Comparison of ENCODE assay signal across 12 mouse cellular contexts in the genomic region with DNA sequence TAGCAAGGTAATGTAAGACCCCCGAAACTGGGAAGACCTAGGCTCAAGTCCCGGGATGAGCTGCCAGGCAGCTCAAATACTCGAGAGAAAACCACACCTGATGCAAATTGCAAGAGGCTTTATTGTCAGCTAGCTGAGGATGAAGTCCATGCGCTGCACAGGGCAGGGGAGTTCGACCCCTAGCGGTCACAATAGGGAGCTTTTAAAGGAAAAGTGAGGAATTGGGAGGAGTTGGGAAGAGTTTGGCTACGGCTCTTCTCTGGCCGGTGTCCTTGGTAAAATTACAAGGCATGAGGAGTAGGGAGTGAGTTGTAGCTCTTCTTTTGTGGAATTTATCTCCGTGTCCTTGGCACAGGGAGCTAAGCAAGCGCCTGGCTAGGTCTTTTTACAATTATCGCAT. TPM values are rescaled to one million over a fixed set of nuclear protein-coding genes. Genes with fewer than 3 reads are reported as not detected.
DNase-seq lines count a peak whose midpoint lies in the region; ATAC-seq and TF ChIP-seq lines count a peak whose summit lies in the region.
"Had no signal": no experiment of that assay in that cellular context is flagged by ENCODE, and none has a peak within 500 bp of the region (broad histone marks: within the 10 kb centered on the region; RNA-seq: fewer than 3 reads in every experiment).

No protein-coding gene starts in this region.

- peak; percentile 39; the same call in 1 of the 2 replicates for TF ChIP-seq CTCF in kidney, adult 2 months (conservative IDR thresholded peaks at IDR 0.05; ENCODE audit: insufficient read depth, insufficient read length, low read depth, low read length)

- H3K36me3 ChIP-seq in kidney, adult 2 months (ENCODE audit: control insufficient read depth, insufficient read depth, low read length): no peaks in the 10 kb centered on the region
- H3K36me3 ChIP-seq in forebrain, embryonic 11.5 days (ENCODE audit: control insufficient read depth, insufficient read depth, low read length): no peaks in the 10 kb centered on the region
- H3K36me3 ChIP-seq: forebrain, embryonic 10.5 days had no signal

- TF ChIP-seq POLR2A in kidney, adult 2 months (IDR thresholded peaks at IDR 0.05; ENCODE audit: low read depth, low read length): no peak

- ATAC-seq in forebrain, embryonic 11.5 days (replicated peaks; ENCODE audit: low FRiP score): no peak

- DNase-seq in kidney, adult 2 months: peak; percentile 31
- no peak for DNase-seq in kidney, adult 11 months
- peak; percentile 97 for DNase-seq in R1 (ENCODE audit: low read depth, low spot score)
- DNase-seq in embryo, embryonic 9.5 days (ENCODE audit: extremely low spot score): peak; percentile 27
- peak; percentile 68 for DNase-seq in lung, postnatal 10 days
- DNase-seq in frontal cortex, postnatal 10 days (ENCODE audit: low spot score in 2 of 2): no peak
- no peak for DNase-seq in left cerebral cortex, postnatal 10 days (ENCODE audit: extremely low spot score in 1 of 2, low spot score in 2 of 2)
- no peak for DNase-seq in forebrain, embryonic 11.5 days (ENCODE audit: low spot score)
- DNase-seq: left cerebral cortex, postnatal 4 days had no signal

- H3K9me3 ChIP-seq in forebrain, embryonic 11.5 days (ENCODE audit: control insufficient read depth, low read length): no peaks in the 10 kb centered on the region
- H3K9me3 ChIP-seq: forebrain, embryonic 10.5 days had no signal

- H3K4me2 ChIP-seq in forebrain, embryonic 11.5 days (ENCODE audit: low read depth, low read length, severe bottlenecking): no peak overlapping the region

- no peaks in the 10 kb centered on the region for H3K27me3 ChIP-seq in kidney, adult 2 months (replicated peaks; ENCODE audit: control insufficient read depth, insufficient read depth, low read length)
- H3K27me3 ChIP-seq in forebrain, embryonic 11.5 days (ENCODE audit: control insufficient read depth, insufficient read depth, low read length): no peaks in the 10 kb centered on the region

- 40% methylated on average over 11 of the region's 11 CpGs for WGBS in kidney, adult 2 months
- WGBS in forebrain, embryonic 11.5 days: 54% methylated on average over 11 of the region's 11 CpGs

- H3K4me3 ChIP-seq in kidney, adult 2 months (ENCODE audit: insufficient read depth, low read depth, low read length): no peak overlapping the region
- no peak overlapping the region for H3K4me3 ChIP-seq in forebrain, embryonic 11.5 days (ENCODE audit: low read depth, low read length)
- H3K4me3 ChIP-seq: forebrain, embryonic 10.5 days had no signal

- no peak overlapping the region for H3K9ac ChIP-seq in forebrain, embryonic 11.5 days (ENCODE audit: low read length)

- no peak overlapping the region for H3K27ac ChIP-seq in kidney, adult 2 months (ENCODE audit: insufficient read depth, low read depth, low read length)
- H3K27ac ChIP-seq in forebrain, embryonic 11.5 days (ENCODE audit: low read depth, low read length): no peak overlapping the region
- H3K27ac ChIP-seq: forebrain, embryonic 10.5 days had no signal

- no peaks in the 10 kb centered on the region for H3K4me1 ChIP-seq in kidney, adult 2 months (ENCODE audit: control insufficient read depth, insufficient read depth, low read length)
- no peaks in the 10 kb centered on the region for H3K4me1 ChIP-seq in forebrain, embryonic 11.5 days (replicated peaks; ENCODE audit: control insufficient read depth, insufficient read depth, low read length)
- H3K4me1 ChIP-seq: forebrain, embryonic 10.5 days had no signal

- intact Hi-C loops in left cerebral cortex, postnatal 10 days (cut with DNase I): no loop called here

RNA-seq across cellular contexts. Expression of a gene that starts 16.9 kb away (rescaled TPM):
- 1.1 and 1.6 TPM in 2 replicates for polyA plus RNA-seq in kidney, adult 2 months (2012; rRNA removed)
- total RNA-seq in left cerebral cortex, postnatal 10 days (2021): 10 to 100 TPM; 16.0 to 19.8 TPM
- polyA plus RNA-seq in forebrain, embryonic 11.5 days (2014; fragmentation: Nextera tagmentation; extraction: Ambion mirVana): 4.3 and 6.7 TPM in 2 replicates

RNA-seq across cellular contexts. Expression of a gene that starts 40.9 kb away (rescaled TPM):
- polyA plus RNA-seq in kidney, adult 2 months (2012; rRNA removed): 1.1 and 1.3 TPM in 2 replicates
- total RNA-seq in left cerebral cortex, postnatal 10 days (2021): 1 to 10 TPM; 1.5 to 2.5 TPM
- 8.3 and 9.9 TPM in 2 replicates for polyA plus RNA-seq in forebrain, embryonic 11.5 days (2014; fragmentation: Nextera tagmentation; extraction: Ambion mirVana)

RNA-seq across cellular contexts. Expression of a gene that starts 44.6 kb away (rescaled TPM):
- polyA plus RNA-seq in kidney, adult 2 months (2012; rRNA removed): not detected in 2 replicates
- total RNA-seq in left cerebral cortex, postnatal 10 days (2021): 1 to 10 TPM in 1 of 2 experiments, under 1 TPM in 1; 0.55 to 1.8 TPM
- not detected in 2 replicates for polyA plus RNA-seq in forebrain, embryonic 11.5 days (2014; fragmentation: Nextera tagmentation; extraction: Ambion mirVana)
- total RNA-seq: adrenal gland, adult 18-20 months had no signal
- polyA plus RNA-seq: forebrain, embryonic 10.5 days; stomach, embryonic 16.5 days had no signal

Comparison
In these comparisons a context has a peak if more than half of its experiments do, and no peak if none do; other contexts are left out.
1. DNase-seq: peak in kidney, adult 2 months (single experiment), R1 (single experiment), embryo, embryonic 9.5 days (single experiment) and lung, postnatal 10 days (single experiment); none in kidney, adult 11 months (single experiment), frontal cortex, postnatal 10 days (0 of 2), left cerebral cortex, postnatal 10 days (0 of 2) and forebrain, embryonic 11.5 days (single experiment).